Mouse (Mus musculus) forebrain, embryonic 11.5 days (tissue): ENCODE data around the gene 2810459M11Rik. TPM values are rescaled to one million over a fixed set of nuclear protein-coding genes. Genes with fewer than 3 reads are reported as not detected.

Experiments
- ATAC-seq: fragments of 200-750 bp; cut with Nextera tagmentation; replicated peaks from 2 replicates; pipeline ENCODE4 v1.8.0; 2017; ENCODE audit warnings: moderate TSS enrichment; ENCODE audit not compliant: low FRiP score
- DNase-seq: peaks from one replicate; pipeline ENCODE4 v3.0.0-alpha.2; 2017; ENCODE audit warnings: low spot score
- H3K27ac ChIP-seq: fragments of 300-500 bp; sonication (generic); 2 replicates; pipeline ENCODE4 v1.5.1; 2014; ENCODE audit warnings: low read depth, low read length
- H3K27me3 ChIP-seq: fragments of 300-500 bp; sonication (generic); 2 replicates; pipeline ENCODE4 v1.6.1; 2014; ENCODE audit warnings: mild to moderate bottlenecking, low read length, mixed read lengths; ENCODE audit not compliant: control insufficient read depth, insufficient read depth
- H3K36me3 ChIP-seq: fragments of 300-500 bp; sonication (generic); 2 replicates; pipeline ENCODE4 v1.6.1; 2014; ENCODE audit warnings: mild to moderate bottlenecking, low read length, moderate library complexity, mixed read lengths; ENCODE audit not compliant: control insufficient read depth, insufficient read depth
- H3K4me1 ChIP-seq: fragments of 300-500 bp; sonication (generic); replicated peaks from 2 replicates; pipeline ENCODE4 v1.6.1; 2014; ENCODE audit warnings: low read length, mixed read lengths; ENCODE audit not compliant: control insufficient read depth, insufficient read depth
- H3K4me2 ChIP-seq: fragments of 300-500 bp; sonication (generic); 2 replicates; pipeline ENCODE4 v1.6.1; 2014; ENCODE audit warnings: low read depth, mild to moderate bottlenecking, low read length, moderate library complexity, mixed read lengths; ENCODE audit not compliant: severe bottlenecking
- H3K4me3 ChIP-seq: fragments of 300-500 bp; sonication (generic); 2 replicates; pipeline ENCODE4 v1.5.1; 2014; ENCODE audit warnings: low read depth, low read length
- H3K9ac ChIP-seq: fragments of 300-500 bp; sonication (generic); 2 replicates; pipeline ENCODE4 v1.6.1; 2014; ENCODE audit warnings: low read length
- H3K9me3 ChIP-seq: fragments of 300-500 bp; sonication (generic); 2 replicates; pipeline ENCODE4 v1.6.1; 2016; ENCODE audit warnings: low read length, mixed read lengths; ENCODE audit not compliant: control insufficient read depth
- WGBS: fragments of 180-500 bp; shearing (Covaris S2); extraction: QIAGEN DNeasy Blood & Tissue Kit; methylation state at CpG from one replicate; pipeline ENCODE4 v1.1.7; 2014; 5-methylcytosine and 5-hydroxymethylcytosine counted together
- polyA plus RNA-seq: library from polyadenylated mRNA; unstranded; fragments of >200 nt; fragmentation: Nextera tagmentation; extraction: Ambion mirVana; gene quantifications from 2 replicates; pipeline ENCODE4 v1.2.1, GENCODE M21; 2014

Gene 2810459M11Rik
- polyA plus RNA-seq, 1 experiment from 2014 or later, result 0.07 TPM

GRCm38 (mm10) chr1:86064271-86064991, 18.8 kb downstream of the 2810459M11Rik start, which contains the start of gene Psmd1:
Gene Psmd1 (plus strand): TSS chr1:86064387.
- Histone ChIP-seq H3K36me3 (no peaks in the 10 kb centered on the region), H3K4me2 (peak within 1 kb of the TSS; percentile 94), H3K4me3 (peak within 1 kb of the TSS; percentile 97), H3K4me1 (no peaks in the 10 kb centered on the region; the same call in 1 of the 2 replicates), H3K27ac (0 out of 2 replicates have a peak within 1 kb of the TSS, but pooled peaks have one; percentile 37), H3K9me3 (no peaks in the 10 kb centered on the region), H3K27me3 (no peaks in the 10 kb centered on the region), H3K9ac (peak within 1 kb of the TSS; percentile 97)
- DNase-seq (peak; percentile 93), ATAC-seq (peak; percentile 92)
- WGBS, result under 1% methylated on average over 47 of the region's 47 CpGs

- Histone ChIP-seq H3K27me3 (no peaks in the 10 kb centered on the region), H3K27ac (no peak overlapping the region), H3K9me3 (no peaks in the 10 kb centered on the region), H3K4me2 (no peak overlapping the region), H3K36me3 (peaks cover 10% of the 10 kb centered on the region), H3K4me3 (no peak overlapping the region), H3K9ac (no peak overlapping the region), H3K4me1 (no peaks in the 10 kb centered on the region)
- no peak for ATAC-seq
- WGBS, result 93% methylated on average over 2 of the region's 2 CpGs
- no peak for DNase-seq
These were observed 30.9 kb downstream of the 2810459M11Rik start for GRCm38 (mm10) chr1:86076565-86076964.

- DNase-seq (no peak), ATAC-seq (no peak)
- Histone ChIP-seq H3K9me3 (no peaks in the 10 kb centered on the region), H3K4me3 (no peak overlapping the region), H3K4me2 (no peak overlapping the region), H3K9ac (no peak overlapping the region), H3K27ac (no peak overlapping the region), H3K4me1 (no peaks in the 10 kb centered on the region), H3K36me3 (peaks cover 10% of the 10 kb centered on the region; the same call in 1 of the 2 replicates), H3K27me3 (no peaks in the 10 kb centered on the region)
- 90% methylated on average over 7 of the region's 7 CpGs for WGBS
These were observed 48.8 kb downstream of the 2810459M11Rik start for GRCm38 (mm10) chr1:86094413-86094812.

- no peaks in the 10 kb centered on the region for H3K27me3 ChIP-seq
- no peaks in the 10 kb centered on the region for H3K9me3 ChIP-seq
- no peaks in the 10 kb centered on the region for H3K4me1 ChIP-seq
- no peaks in the 10 kb centered on the region for H3K36me3 ChIP-seq
- no peak overlapping the region for H3K9ac ChIP-seq
- no peak overlapping the region for H3K4me3 ChIP-seq
- ATAC-seq (no peak), DNase-seq (no peak)
- H3K27ac ChIP-seq, result no peak overlapping the region
- WGBS, result 91% methylated on average over 1 of the region's 1 CpGs
- H3K4me2 ChIP-seq, result no peak overlapping the region
These were observed 59.4 kb downstream of the 2810459M11Rik start for GRCm38 (mm10) chr1:86105054-86105453.

Other genes starting within 250 kb of the 2810459M11Rik start
- 65.3 and 74.7 TPM in 2 replicates for gene Itm2c, start 151.6 kb upstream of the 2810459M11Rik start, polyA plus RNA-seq
- 0.60 and 1.1 TPM in 2 replicates for gene 4933407L21Rik, start 117.4 kb upstream of the 2810459M11Rik start, polyA plus RNA-seq
- gene Gpr55, start 84.9 kb upstream of the 2810459M11Rik start, polyA plus RNA-seq, result not detected in 2 replicates
- gene Spata3, start 29.0 kb upstream of the 2810459M11Rik start, polyA plus RNA-seq, result not detected in 2 replicates
- 221 and 225 TPM in 2 replicates for gene Psmd1, start 18.5 kb downstream of the 2810459M11Rik start, polyA plus RNA-seq
- gene Htr2b, start 66.1 kb downstream of the 2810459M11Rik start, polyA plus RNA-seq, result 0.19 and 0.73 TPM in 2 replicates
- not detected in 2 replicates for gene Gm21972, start 87.8 kb downstream of the 2810459M11Rik start, polyA plus RNA-seq
- gene Armc9, start 108.9 kb downstream of the 2810459M11Rik start, polyA plus RNA-seq, result 40.8 and 41.9 TPM in 2 replicates